Comparison of ENCODE assay signal across 20 mouse cellular contexts in the genomic region with DNA sequence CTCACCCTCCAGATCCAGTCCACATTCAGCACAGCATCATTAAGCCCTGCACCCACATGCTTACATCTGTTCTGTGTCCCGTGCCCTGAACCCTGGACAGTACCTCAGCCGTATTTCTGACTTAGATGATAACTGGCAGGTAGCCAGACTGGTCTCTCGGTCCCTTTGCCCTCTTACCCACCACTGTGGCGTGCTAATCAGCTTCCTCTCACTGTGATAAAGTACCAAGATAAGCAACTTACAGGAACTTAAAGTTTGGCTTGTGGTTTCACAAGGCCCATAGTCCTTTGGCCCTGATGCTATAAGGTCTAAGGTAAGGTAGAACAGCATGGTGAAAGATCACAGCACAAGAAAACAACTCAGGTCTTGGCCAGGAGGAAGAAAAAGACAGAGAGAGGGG. TPM values are rescaled to one million over a fixed set of nuclear protein-coding genes. Genes with fewer than 3 reads are reported as not detected.
DNase-seq lines count a peak whose midpoint lies in the region; ATAC-seq lines count a peak whose summit lies in the region.
"Had no signal": no experiment of that assay in that cellular context is flagged by ENCODE, and none has a peak within 500 bp of the region (broad histone marks: within the 10 kb centered on the region; RNA-seq: fewer than 3 reads in every experiment).

No protein-coding gene starts in this region.

- no peak overlapping the region for H3K4me2 ChIP-seq in liver, embryonic 12.5 days
- H3K4me2 ChIP-seq: heart, embryonic 15.5 days; limb, embryonic 12.5 days; liver, embryonic 13.5 days; lung, embryonic 14.5 days; midbrain, embryonic 12.5 days had no signal

- no peak overlapping the region for H3K9ac ChIP-seq in liver, embryonic 12.5 days
- H3K9ac ChIP-seq: heart, embryonic 15.5 days; limb, embryonic 12.5 days; liver, embryonic 13.5 days; lung, embryonic 14.5 days; midbrain, embryonic 12.5 days had no signal

- H3K27ac ChIP-seq in liver, embryonic 12.5 days: no peak overlapping the region
- H3K27ac ChIP-seq: embryonic facial prominence, embryonic 10.5 days; heart, adult 2 months; heart, embryonic 15.5 days; limb, embryonic 12.5 days; liver, embryonic 13.5 days; midbrain, embryonic 12.5 days had no signal

- H3K36me3 ChIP-seq in liver, embryonic 12.5 days: no peaks in the 10 kb centered on the region
- H3K36me3 ChIP-seq: embryonic facial prominence, embryonic 10.5 days; G1E; heart, embryonic 15.5 days; limb, embryonic 12.5 days; liver, embryonic 13.5 days; midbrain, embryonic 12.5 days had no signal

- WGBS in liver, embryonic 12.5 days (ENCODE audit: insufficient replicate concordance): 13% methylated on average over 4 of the region's 4 CpGs

- no peaks in the 10 kb centered on the region for H3K27me3 ChIP-seq in liver, embryonic 12.5 days (replicated peaks)
- H3K27me3 ChIP-seq: heart, embryonic 15.5 days; limb, embryonic 12.5 days; liver, embryonic 13.5 days; midbrain, embryonic 12.5 days had no signal

- no peak overlapping the region for H3K4me3 ChIP-seq in liver, embryonic 12.5 days
- H3K4me3 ChIP-seq: embryonic facial prominence, embryonic 10.5 days; heart, adult 2 months; heart, embryonic 15.5 days; limb, embryonic 12.5 days; liver, embryonic 13.5 days; midbrain, embryonic 12.5 days had no signal

- DNase-seq in urinary bladder, postnatal 25 days (ENCODE audit: low spot score): peak; percentile 23
- DNase-seq in urinary bladder, adult 2 months (ENCODE audit: low spot score): no peak
- DNase-seq in gastrocnemius, postnatal 10 days: no peak
- DNase-seq: cerebellum, postnatal 36 days; heart, adult 2 months; heart, postnatal 4 days; liver, embryonic 13.5 days; lung, embryonic 14.5 days; lung, postnatal 36 days; thymus, postnatal 36 days had no signal

- ATAC-seq in granulocyte monocyte progenitor cell, adult 5-6 weeks (replicated peaks; ENCODE audit: poor library complexity, severe bottlenecking): peak; percentile 63
- ATAC-seq in megakaryocyte-erythroid progenitor cell, adult 5-6 weeks (replicated peaks; ENCODE audit: low FRiP score, low TSS enrichment, poor library complexity, severe bottlenecking): 0 out of 2 replicates have a peak, but pooled peaks have one; percentile 22
- ATAC-seq in liver, embryonic 12.5 days: no peak
- ATAC-seq in frontal cortex, adult (ENCODE audit: low TSS enrichment): no peak
- ATAC-seq: hindbrain, embryonic 16.5 days had no signal

- no peaks in the 10 kb centered on the region for H3K4me1 ChIP-seq in liver, embryonic 12.5 days
- H3K4me1 ChIP-seq: embryonic facial prominence, embryonic 10.5 days; heart, embryonic 15.5 days; limb, embryonic 12.5 days; liver, embryonic 13.5 days; midbrain, embryonic 12.5 days had no signal

- H3K9me3 ChIP-seq in liver, embryonic 12.5 days (replicated peaks): no peaks in the 10 kb centered on the region
- H3K9me3 ChIP-seq: embryonic facial prominence, embryonic 10.5 days; heart, embryonic 15.5 days; limb, embryonic 12.5 days; liver, embryonic 13.5 days; midbrain, embryonic 12.5 days had no signal

RNA-seq across cellular contexts. Expression of a gene that starts 48.7 kb away (rescaled TPM):
- 20.9 and 23.1 TPM in 2 replicates for polyA plus RNA-seq in urinary bladder, adult 2 months (2012; rRNA removed)
- 22.7 and 25.0 TPM in 2 replicates for total RNA-seq in granulocyte monocyte progenitor cell, adult 5-6 weeks (2014; fragmentation: Nextera tagmentation)
- total RNA-seq in granulocyte monocyte progenitor cell, adult 5-6 weeks (2017): 22.4 and 37.0 TPM in 2 replicates
- total RNA-seq in megakaryocyte-erythroid progenitor cell, adult 5-6 weeks (2014; fragmentation: Nextera tagmentation): 3.7 and 7.2 TPM in 2 replicates
- 2.8 and 4.8 TPM in 2 replicates for total RNA-seq in megakaryocyte-erythroid progenitor cell, adult 5-6 weeks (2017)
- polyA plus RNA-seq in liver, embryonic 12.5 days (2016; fragmentation: Nextera tagmentation; extraction: Ambion mirVana): 1.6 TPM in 2 replicates
- total RNA-seq in gastrocnemius, postnatal 10 days (2021): 1 to 10 TPM; 3.1 to 4.8 TPM
- polyA plus RNA-seq: G1E had no signal

Comparison
In these comparisons a context has a peak if more than half of its experiments do, and no peak if none do; other contexts are left out.
1. ATAC-seq: peak in granulocyte monocyte progenitor cell, adult 5-6 weeks (single experiment) and megakaryocyte-erythroid progenitor cell, adult 5-6 weeks (single experiment); none in liver, embryonic 12.5 days (single experiment) and frontal cortex, adult (single experiment).